Mouse (Mus musculus): ENCODE data around the gene Ptpa.

- TF ChIP-seq POLR2A (IDR thresholded peaks at IDR 0.05; ENCODE audit: borderline replicate concordance, extremely low read depth, insufficient read depth, insufficient read length, poor library complexity, severe bottlenecking), result no peak
- TF ChIP-seq CTCF (IDR thresholded peaks at IDR 0.05; ENCODE audit: borderline replicate concordance, extremely low read depth, insufficient read depth, insufficient read length), result no peak
Observed at GRCm38 (mm10) chr2:30473431-30474031, 57.7 kb downstream of the Ptpa start.
